10 mouse cellular contexts compared by ENCODE assay signal in genomic region chr9:111072175-111072574, GRCm38 (mm10). TPM values are rescaled to one million over a fixed set of nuclear protein-coding genes. Genes with fewer than 3 reads are reported as not detected.
DNase-seq lines count a peak whose midpoint lies in the region; TF ChIP-seq lines count a peak whose summit lies in the region.
"Had no signal": no experiment of that assay in that cellular context is flagged by ENCODE, and none has a peak within 500 bp of the region (broad histone marks: within the 10 kb centered on the region; RNA-seq: fewer than 3 reads in every experiment).

No protein-coding gene starts in this region.

- no peaks in the 10 kb centered on the region for H3K27me3 ChIP-seq in small intestine, adult 2 months (ENCODE audit: control insufficient read depth, insufficient read depth, low read length)
- H3K27me3 ChIP-seq: stomach, embryonic 15.5 days had no signal

- intact Hi-C loops in left cerebral cortex, adult 2 months (cut with DNase I), result loop anchor here (1.0 to 2.0 kb wide), 2 partner anchors 75 to 149 kb away; no protein-coding TSS in a partner anchor
- intact Hi-C loops in left cerebral cortex, postnatal 4 days (cut with DNase I), result no loop called here

- WGBS in small intestine, adult 2 months, result 20% methylated on average over 7 of the region's 7 CpGs

- H3K4me1 ChIP-seq in small intestine, adult 2 months (ENCODE audit: control insufficient read depth, insufficient read depth, insufficient read length, low read length), result no peaks in the 10 kb centered on the region
- H3K4me1 ChIP-seq: liver, embryonic 15.5 days; stomach, embryonic 15.5 days had no signal

- peak; percentile 65 for TF ChIP-seq CTCF in left cerebral cortex, adult 2 months (IDR thresholded peaks at IDR 0.05)
- TF ChIP-seq CTCF in small intestine, adult 2 months (IDR thresholded peaks at IDR 0.05; ENCODE audit: extremely low read depth, insufficient read length, insufficient replicate concordance, low read depth, low read length), result peak; percentile 38; the same call in 1 of the 2 replicates

- TF ChIP-seq POLR2A in small intestine, adult 2 months (IDR thresholded peaks at IDR 0.05; ENCODE audit: low read depth, low read length), result no peak

- DNase-seq in adrenal gland, adult (ENCODE audit: inconsistent age in 2 of 2, low spot score in 1 of 2), result peak; percentile 66 to 83
- no peak for DNase-seq in adrenal gland, postnatal 4 days (ENCODE audit: low spot score in 2 of 2)
- peak; percentile 31 to 32 for DNase-seq in left cerebral cortex, adult 2 months (ENCODE audit: extremely low spot score in 1 of 2, low spot score in 2 of 2)
- no peak for DNase-seq in left cerebral cortex, adult 8-10 months (ENCODE audit: low spot score in 2 of 2)
- DNase-seq in embryo, embryonic 11 days, result peak; percentile 54
- peak; percentile 24 for DNase-seq in left cerebral cortex, postnatal 4 days
- no peak for DNase-seq in T-cell, adult 2 months (ENCODE audit: low spot score)

- no peaks in the 10 kb centered on the region for H3K36me3 ChIP-seq in small intestine, adult 2 months (ENCODE audit: control insufficient read depth, insufficient read depth, low read length)
- H3K36me3 ChIP-seq: liver, embryonic 15.5 days; stomach, embryonic 15.5 days had no signal

- H3K27ac ChIP-seq in left cerebral cortex, adult 2 months, result no peak overlapping the region
- H3K27ac ChIP-seq in small intestine, adult 2 months (ENCODE audit: insufficient read depth, low read depth, low read length), result no peak overlapping the region
- H3K27ac ChIP-seq: liver, embryonic 15.5 days; stomach, embryonic 15.5 days had no signal

- no peak overlapping the region for H3K4me3 ChIP-seq in left cerebral cortex, adult 2 months
- H3K4me3 ChIP-seq in small intestine, adult 2 months (ENCODE audit: low read depth, low read length), result no peak overlapping the region
- H3K4me3 ChIP-seq: liver, embryonic 15.5 days; stomach, embryonic 15.5 days had no signal

RNA-seq across cellular contexts. Expression of gene Ccrl2, which starts 14.9 kb away (rescaled TPM):
- total RNA-seq in adrenal gland, postnatal 4 days (2021), result 1 to 10 TPM; 4.3 to 4.8 TPM
- 1 to 10 TPM in 1 of 2 experiments, under 1 TPM in 1; 0.49 to 1.3 TPM for total RNA-seq in left cerebral cortex, adult 2 months (2021)
- 1 to 10 TPM in 1 of 4 experiments, under 1 TPM in 3; 0.51 to 1.5 (median 0.84) TPM for total RNA-seq in left cerebral cortex, adult 8-10 months (2022)
- total RNA-seq in left cerebral cortex, postnatal 4 days (2021), result under 1 TPM; 0.48 to 0.98 TPM
- 1.8 and 3.4 TPM in 2 replicates for polyA plus RNA-seq in small intestine, adult 2 months (2012; rRNA removed)

RNA-seq across cellular contexts. Expression of gene Lrrfip2, which starts 45.2 kb away (rescaled TPM):
- total RNA-seq in adrenal gland, postnatal 4 days (2021), result 10 to 100 TPM; 55.1 to 55.9 TPM
- total RNA-seq in left cerebral cortex, adult 2 months (2021), result 10 to 100 TPM; 41.2 to 42.3 TPM
- total RNA-seq in left cerebral cortex, adult 8-10 months (2022), result 10 to 100 TPM; 41.1 to 45.3 (median 44.9) TPM
- total RNA-seq in left cerebral cortex, postnatal 4 days (2021), result 10 to 100 TPM; 37.9 to 45.8 TPM
- 3.7 and 15.3 TPM in 2 replicates for polyA plus RNA-seq in small intestine, adult 2 months (2012; rRNA removed)

RNA-seq across cellular contexts. Expression of gene Ltf, which starts 53.1 kb away (rescaled TPM):
- 10 to 100 TPM; 17.6 to 44.5 TPM for total RNA-seq in adrenal gland, postnatal 4 days (2021)
- 1 to 10 TPM in 1 of 2 experiments, not detected in 1; 1.1 TPM for total RNA-seq in left cerebral cortex, adult 2 months (2021)
- total RNA-seq in left cerebral cortex, adult 8-10 months (2022), result not detected
- 1 to 10 TPM in 1 of 2 experiments, under 1 TPM in 1; 0.91 to 1.7 TPM for total RNA-seq in left cerebral cortex, postnatal 4 days (2021)
- polyA plus RNA-seq in small intestine, adult 2 months (2012; rRNA removed), result 0.29 and 1.9 TPM in 2 replicates

Comparison
In these comparisons a context has a peak if more than half of its experiments do, and no peak if none do; other contexts are left out.
1. DNase-seq: peak in adrenal gland, adult (2 of 2), left cerebral cortex, adult 2 months (2 of 2), embryo, embryonic 11 days (single experiment) and left cerebral cortex, postnatal 4 days (single experiment); none in adrenal gland, postnatal 4 days (0 of 2), left cerebral cortex, adult 8-10 months (0 of 2) and T-cell, adult 2 months (single experiment).
2. RNA of gene Ltf, which starts 53.1 kb away (total RNA-seq): 17.6 to 44.5 TPM in adrenal gland, postnatal 4 days; 0.91 to 1.7 TPM in left cerebral cortex, postnatal 4 days, 1.1 TPM in left cerebral cortex, adult 2 months and not detected in left cerebral cortex, adult 8-10 months; every median in the first group is over 4 times any median in the second.